Mouse (Mus musculus): ENCODE measurements around the gene Akap5. TPM values are rescaled to one million over a fixed set of nuclear protein-coding genes. Genes with fewer than 3 reads are reported as not detected.

Gene Akap5
- polyA plus RNA-seq, 1 experiment from 2014 or later: 5.7 TPM

DNA sequence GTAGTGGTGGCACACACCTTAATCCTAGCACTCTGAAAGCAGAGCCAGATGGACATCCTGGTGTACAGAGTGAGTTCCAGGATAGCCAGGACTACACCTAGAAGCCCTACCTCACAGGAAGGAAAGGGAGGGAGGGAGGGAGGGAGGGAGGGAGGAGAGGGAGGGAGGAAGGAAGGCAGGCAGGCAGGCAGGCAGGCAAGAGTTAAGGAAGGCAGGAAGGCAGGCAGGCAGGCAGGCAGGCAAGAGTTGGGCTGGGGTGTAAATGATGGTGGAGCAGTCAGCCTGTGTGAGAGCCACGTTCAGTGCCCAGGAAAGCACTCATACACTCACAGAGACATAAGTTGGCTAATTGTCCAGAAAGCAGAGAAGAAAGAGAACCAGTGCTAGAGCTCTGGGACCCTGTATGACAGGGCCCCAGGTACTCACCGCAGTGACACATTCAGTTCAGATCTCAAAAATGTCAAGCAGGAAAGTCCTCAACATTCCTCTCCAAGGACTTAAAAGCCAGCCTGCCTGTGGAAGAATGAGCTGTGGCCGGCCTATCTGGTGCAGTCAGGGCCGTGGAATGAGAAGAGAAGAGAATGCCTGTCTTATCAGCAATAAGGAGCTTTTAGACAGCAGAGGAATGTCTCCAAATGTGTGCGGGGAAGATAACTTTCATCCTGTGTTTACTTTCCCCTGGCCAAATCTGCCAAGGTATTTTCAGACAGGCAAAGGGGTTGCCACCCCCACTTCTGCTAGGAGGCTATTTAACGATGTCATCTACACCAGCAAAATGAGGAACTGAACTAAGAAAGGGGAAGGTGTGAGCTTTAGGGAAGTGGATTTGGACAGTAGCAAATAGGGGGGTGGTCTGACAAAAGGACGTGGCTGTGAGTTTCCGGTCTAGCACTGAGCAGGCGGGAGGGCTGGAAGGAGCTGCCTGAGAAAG is 6.1 kb upstream of the Akap5 start:
- Histone ChIP-seq H3K27ac (no peak overlapping the region), H3K9ac (no peak overlapping the region), H3K9me3 (replicated peaks) (no peaks in the 10 kb centered on the region), H3K4me2 (replicated peaks) (no peak overlapping the region), H3K4me1 (no peaks in the 10 kb centered on the region), H3K4me3 (no peak overlapping the region), H3K36me3 (0 out of 2 replicates have a peak, but pooled peaks cover 11% of the 10 kb centered on the region), H3K27me3 (no peaks in the 10 kb centered on the region)
- WGBS: 76% methylated on average over 9 of the region's 9 CpGs
- no peak for ATAC-seq (ENCODE audit: low FRiP score)

- Histone ChIP-seq H3K27me3 (peaks cover 6% of the 10 kb centered on the region; the same call in 1 of the 2 replicates), H3K4me1 (no peaks in the 10 kb centered on the region), H3K36me3 (peaks cover 8% of the 10 kb centered on the region; the same call in 1 of the 2 replicates), H3K4me3 (no peak overlapping the region), H3K9me3 (replicated peaks) (no peaks in the 10 kb centered on the region), H3K9ac (no peak overlapping the region), H3K27ac (no peak overlapping the region), H3K4me2 (replicated peaks) (no peak overlapping the region)
- ATAC-seq (ENCODE audit: low FRiP score): no peak
- WGBS: 90% methylated on average over 23 of the region's 23 CpGs
These were observed 1.9 kb downstream of the Akap5 start for GRCm38 (mm10) chr12:76326437-76327220.

DNA sequence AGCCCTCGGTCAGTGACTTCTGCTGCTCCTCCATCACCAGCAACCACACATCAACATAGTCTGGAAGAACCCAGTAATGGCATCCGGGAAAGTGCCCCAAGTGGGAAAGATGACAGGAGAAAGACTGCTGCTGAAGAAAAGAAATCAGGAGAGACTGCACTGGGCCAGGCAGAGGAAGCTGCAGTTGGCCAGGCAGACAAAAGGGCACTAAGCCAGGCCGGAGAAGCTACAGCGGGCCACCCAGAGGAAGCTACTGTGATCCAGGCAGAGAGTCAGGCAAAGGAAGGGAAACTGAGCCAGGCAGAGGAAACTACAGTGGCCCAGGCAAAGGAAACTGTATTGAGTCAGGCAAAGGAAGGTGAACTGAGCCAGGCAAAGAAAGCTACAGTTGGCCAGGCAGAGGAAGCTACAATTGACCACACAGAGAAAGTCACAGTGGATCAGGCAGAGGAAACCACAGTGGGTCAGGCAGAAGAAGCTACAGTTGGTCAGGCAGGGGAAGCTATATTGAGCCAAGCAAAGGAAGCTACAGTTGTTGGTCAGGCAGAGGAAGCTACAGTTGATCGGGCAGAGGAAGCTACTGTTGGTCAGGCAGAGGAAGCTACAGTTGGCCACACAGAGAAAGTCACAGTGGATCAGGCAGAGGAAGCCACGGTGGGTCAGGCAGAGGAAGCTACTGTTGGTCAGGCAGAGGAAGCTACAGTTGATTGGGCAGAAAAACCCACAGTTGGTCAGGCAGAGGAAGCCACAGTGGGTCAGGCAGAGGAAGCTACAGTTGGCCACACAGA is 4.1 kb downstream of the Akap5 start:
- Histone ChIP-seq H3K27ac (no peak overlapping the region), H3K4me2 (replicated peaks) (no peak overlapping the region), H3K27me3 (peaks cover 6% of the 10 kb centered on the region; the same call in 1 of the 2 replicates), H3K4me3 (no peak overlapping the region), H3K9me3 (replicated peaks) (no peaks in the 10 kb centered on the region), H3K9ac (no peak overlapping the region), H3K4me1 (no peaks in the 10 kb centered on the region), H3K36me3 (peaks cover 8% of the 10 kb centered on the region; the same call in 1 of the 2 replicates)
- WGBS: 95% methylated on average over 6 of the region's 6 CpGs
- ATAC-seq (ENCODE audit: low FRiP score): no peak

GRCm38 (mm10) chr12:76333688-76334087 is 9.0 kb downstream of the Akap5 start:
- Histone ChIP-seq H3K4me1 (no peaks in the 10 kb centered on the region), H3K36me3 (peaks cover 2% of the 10 kb centered on the region; the same call in 1 of the 2 replicates), H3K9ac (no peak overlapping the region), H3K9me3 (replicated peaks) (no peaks in the 10 kb centered on the region), H3K27ac (no peak overlapping the region), H3K27me3 (no peaks in the 10 kb centered on the region), H3K4me2 (replicated peaks) (no peak overlapping the region), H3K4me3 (no peak overlapping the region)
- no peak for ATAC-seq (ENCODE audit: low FRiP score)
- 95% methylated on average over 5 of the region's 5 CpGs for WGBS

GRCm38 (mm10) chr12:76335641-76336040 is 10.9 kb downstream of the Akap5 start:
- Histone ChIP-seq H3K4me3 (no peak overlapping the region), H3K9me3 (replicated peaks) (no peaks in the 10 kb centered on the region), H3K4me2 (replicated peaks) (no peak overlapping the region), H3K36me3 (no peaks in the 10 kb centered on the region), H3K9ac (no peak overlapping the region), H3K4me1 (no peaks in the 10 kb centered on the region), H3K27ac (no peak overlapping the region), H3K27me3 (no peaks in the 10 kb centered on the region)
- ATAC-seq (ENCODE audit: low FRiP score): no peak
- WGBS: 87% methylated on average over 5 of the region's 5 CpGs

DNA sequence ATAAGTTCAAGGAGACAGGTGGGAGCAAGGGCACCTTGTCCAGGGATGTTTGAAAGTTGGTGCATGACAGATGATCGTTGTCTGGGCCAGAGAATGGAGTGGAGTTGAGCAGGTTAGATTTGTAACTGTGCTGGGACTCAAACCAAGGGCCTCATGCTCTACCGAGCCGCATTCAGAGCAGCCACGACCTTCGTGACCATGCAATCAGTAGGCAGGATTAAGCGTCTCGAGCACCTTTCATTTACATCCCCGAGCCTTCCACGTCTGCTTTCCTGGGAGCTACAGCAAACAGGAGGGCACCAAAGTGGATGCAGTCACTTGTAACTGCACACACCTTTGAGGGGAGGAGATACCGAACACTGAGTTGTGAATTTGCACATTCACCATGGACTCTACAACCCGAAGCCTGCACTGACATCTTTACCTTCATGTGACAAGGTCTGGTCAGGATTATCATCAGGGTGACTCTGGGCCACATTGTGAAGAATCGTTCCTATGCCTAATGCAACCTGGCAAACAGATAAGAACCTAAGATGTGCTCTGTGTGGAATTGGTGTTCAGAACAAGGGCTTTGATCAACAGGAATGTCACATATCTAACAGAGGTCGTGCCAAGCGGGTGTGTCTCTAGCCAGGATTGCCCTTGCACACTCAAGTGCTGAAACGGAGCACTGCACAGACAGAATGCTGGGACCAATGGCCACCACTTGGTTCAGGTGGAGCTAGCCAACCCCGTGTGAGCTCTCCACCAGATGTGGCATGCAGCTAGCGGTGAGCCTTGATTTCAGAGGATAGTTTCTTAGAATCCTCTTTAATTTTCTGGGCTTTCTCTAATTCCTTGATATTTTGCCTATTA is 11.6 kb downstream of the Akap5 start:
- H3K9me3 ChIP-seq (replicated peaks): no peaks in the 10 kb centered on the region
- no peak for ATAC-seq (ENCODE audit: low FRiP score)
- H3K4me3 ChIP-seq: no peak overlapping the region
- H3K27me3 ChIP-seq: no peaks in the 10 kb centered on the region
- no peaks in the 10 kb centered on the region for H3K36me3 ChIP-seq
- no peak overlapping the region for H3K9ac ChIP-seq
- H3K4me2 ChIP-seq (replicated peaks): no peak overlapping the region
- no peaks in the 10 kb centered on the region for H3K4me1 ChIP-seq
- 83% methylated on average over 17 of the region's 17 CpGs for WGBS
- H3K27ac ChIP-seq: no peak overlapping the region

DNA sequence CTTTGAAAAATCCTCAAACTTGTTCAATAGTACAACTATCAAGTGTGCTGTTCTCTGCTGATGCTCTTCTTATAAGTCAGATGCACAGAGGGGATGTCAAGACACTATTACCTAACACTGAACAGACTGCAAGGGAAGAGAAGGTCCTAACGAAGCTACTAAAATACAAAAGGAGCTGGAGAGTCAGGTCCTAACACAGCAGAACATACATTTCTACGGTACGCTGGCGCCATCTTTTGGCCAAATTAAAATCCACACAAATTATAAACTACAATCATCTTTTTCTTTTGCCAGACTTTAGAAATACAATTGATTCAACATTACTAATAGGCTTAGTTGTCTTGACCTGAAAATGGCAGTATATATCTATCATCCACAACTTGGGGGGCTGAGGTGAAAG is 16.4 kb downstream of the Akap5 start:
- no peak overlapping the region for H3K4me2 ChIP-seq (replicated peaks)
- H3K27me3 ChIP-seq: no peaks in the 10 kb centered on the region
- no peak overlapping the region for H3K27ac ChIP-seq
- no peak overlapping the region for H3K9ac ChIP-seq
- no peak for ATAC-seq (ENCODE audit: low FRiP score)
- peaks cover 4% of the 10 kb centered on the region; the same call in 1 of the 2 replicates for H3K36me3 ChIP-seq
- no peak overlapping the region for H3K4me3 ChIP-seq
- H3K4me1 ChIP-seq: no peaks in the 10 kb centered on the region
- WGBS: 7% methylated on average over 4 of the region's 4 CpGs
- H3K9me3 ChIP-seq (replicated peaks): no peaks in the 10 kb centered on the region

GRCm38 (mm10) chr12:76345759-76346455 is 21.2 kb downstream of the Akap5 start:
- H3K9me3 ChIP-seq (replicated peaks): no peaks in the 10 kb centered on the region
- peaks cover 31% of the 10 kb centered on the region for H3K36me3 ChIP-seq
- no peak overlapping the region for H3K4me2 ChIP-seq (replicated peaks)
- no peak overlapping the region for H3K9ac ChIP-seq
- no peak for ATAC-seq (ENCODE audit: low FRiP score)
- no peaks in the 10 kb centered on the region for H3K27me3 ChIP-seq
- H3K4me1 ChIP-seq: no peaks in the 10 kb centered on the region
- no peak overlapping the region for H3K27ac ChIP-seq
- no peak overlapping the region for H3K4me3 ChIP-seq
- 89% methylated on average over 5 of the region's 6 CpGs for WGBS

DNA sequence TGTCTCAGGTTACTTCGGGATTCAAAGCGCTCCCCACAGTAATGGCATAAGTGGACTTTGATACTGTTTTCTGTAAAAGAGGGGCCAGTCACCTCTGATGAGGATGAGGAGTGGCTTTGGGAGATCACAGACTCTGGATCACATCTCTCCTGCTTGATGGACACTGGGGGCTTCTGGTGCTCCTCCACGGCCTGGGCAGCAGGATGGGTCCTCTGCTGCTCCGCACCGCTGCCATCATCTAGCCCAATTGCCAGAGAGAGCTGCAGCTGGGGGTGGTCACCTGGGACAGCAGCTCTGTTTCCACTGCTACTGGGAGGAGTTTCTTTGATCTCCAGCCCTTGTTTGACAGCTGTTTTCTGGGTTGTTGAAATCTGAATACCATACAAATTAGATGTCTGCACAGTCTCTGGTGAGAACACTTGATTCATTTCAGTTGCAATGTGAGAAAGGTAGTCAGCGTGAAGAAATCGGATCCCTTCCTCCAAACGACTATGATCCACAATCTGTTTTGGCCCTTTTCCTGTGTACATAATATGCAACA is 25.1 kb downstream of the Akap5 start:
- Histone ChIP-seq H3K4me3 (no peak overlapping the region), H3K4me1 (no peaks in the 10 kb centered on the region), H3K9ac (no peak overlapping the region), H3K9me3 (replicated peaks) (no peaks in the 10 kb centered on the region), H3K27ac (no peak overlapping the region), H3K4me2 (replicated peaks) (no peak overlapping the region), H3K36me3 (peaks cover 46% of the 10 kb centered on the region), H3K27me3 (no peaks in the 10 kb centered on the region)
- no peak for ATAC-seq (ENCODE audit: low FRiP score)
- 73% methylated on average over 8 of the region's 8 CpGs for WGBS

DNA sequence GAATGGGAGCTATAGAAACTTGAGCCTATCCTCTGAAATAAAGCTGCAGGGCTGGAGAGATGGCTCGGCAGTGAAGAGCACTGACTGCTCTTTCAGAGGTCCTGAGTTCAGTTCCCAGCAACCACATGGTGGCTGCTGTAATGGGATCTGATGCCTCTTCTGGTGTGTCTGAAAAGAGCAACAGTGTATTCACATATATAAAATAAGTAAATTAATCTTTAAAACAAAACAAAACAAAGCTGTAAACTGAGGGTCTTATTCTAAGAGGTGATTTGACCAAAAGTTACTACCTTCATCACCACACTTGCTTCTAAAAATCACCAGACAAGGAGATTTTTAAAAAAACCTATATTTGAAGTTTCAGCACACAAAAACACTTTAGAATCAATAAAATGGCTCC is 36.2 kb downstream of the Akap5 start:
- H3K4me3 ChIP-seq: no peak overlapping the region
- 0 out of 2 replicates have a peak, but pooled peaks cover 3% of the 10 kb centered on the region for H3K36me3 ChIP-seq
- H3K27ac ChIP-seq: no peak overlapping the region
- H3K9me3 ChIP-seq (replicated peaks): no peaks in the 10 kb centered on the region
- H3K4me2 ChIP-seq (replicated peaks): no peak overlapping the region
- no peak for ATAC-seq (ENCODE audit: low FRiP score)
- no peak overlapping the region for H3K9ac ChIP-seq
- 0 out of 2 replicates have a peak, but pooled peaks cover 2% of the 10 kb centered on the region for H3K4me1 ChIP-seq
- H3K27me3 ChIP-seq: no peaks in the 10 kb centered on the region
- 31% methylated on average over 1 of the region's 1 CpGs for WGBS

Data from hindbrain, embryonic 12.5 days (tissue).